Mouse (Mus musculus) bone marrow macrophage, adult 2 months (primary cell): Measurements from ENCODE around the gene E030025P04Rik.

Source experiments
- CTCF ChIP-seq: IDR thresholded peaks from 2 replicates; pipeline ENCODE4 v1.5.1; 2012; ENCODE audit warnings: low read depth, mild to moderate bottlenecking, low read length, moderate library complexity
- POLR2A ChIP-seq: IDR thresholded peaks from 2 replicates; pipeline ENCODE4 v1.6.1; 2012; ENCODE audit warnings: mild to moderate bottlenecking, low read depth, low read length, borderline replicate concordance

- no peak for TF ChIP-seq CTCF
- TF ChIP-seq POLR2A: no peak
These were observed 747 bp upstream of the E030025P04Rik start for GRCm38 (mm10) chr11:109144890-109145341.
